ENCODE assay signal across 8 mouse cellular contexts in the genomic region with DNA sequence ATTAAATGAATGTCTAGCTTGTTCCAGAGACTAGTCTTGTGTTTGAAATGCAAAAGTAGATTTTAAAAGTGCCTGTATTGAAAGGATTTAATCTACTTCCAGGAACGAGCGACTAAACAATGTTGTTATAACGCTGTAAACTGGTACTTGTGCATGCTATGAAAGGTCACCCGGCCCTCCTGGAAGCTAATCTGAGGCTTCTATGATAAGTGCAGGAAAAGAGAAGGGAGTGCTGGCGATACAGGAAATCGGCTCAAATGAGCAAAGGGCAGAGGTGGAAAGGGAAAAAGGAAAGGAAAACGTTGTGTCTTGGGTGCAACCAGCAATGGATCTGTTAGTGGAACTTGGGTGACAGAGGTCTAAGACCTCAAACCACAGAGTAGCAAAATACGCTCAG. TPM values are rescaled to one million over a fixed set of nuclear protein-coding genes. Genes with fewer than 3 reads are reported as not detected.
DNase-seq lines count a peak whose midpoint lies in the region; ATAC-seq and TF ChIP-seq lines count a peak whose summit lies in the region.

No protein-coding gene starts in this region.

- no peak for TF ChIP-seq EP300 in liver, embryonic 14.5 days (IDR thresholded peaks at IDR 0.05; ENCODE audit: low read depth)

- peak overlapping the region; percentile 87 for H3K4me3 ChIP-seq in heart, embryonic 15.5 days
- peak overlapping the region; percentile 93; the same call in 1 of the 2 replicates for H3K4me3 ChIP-seq in hindbrain, embryonic 11.5 days (ENCODE audit: low read depth, low read length)
- H3K4me3 ChIP-seq in liver, embryonic 14.5 days (ENCODE audit: insufficient read depth in 1 of 2, low read depth in 2 of 2, low read length in 2 of 2) = peak overlapping the region; percentile 28 to 80; a peak in 3 of 4 replicates

- ATAC-seq in heart, embryonic 15.5 days (replicated peaks; ENCODE audit: insufficient number of reproducible peaks, insufficient read depth, low FRiP score, low read depth) = no peak
- peak; percentile 28 for ATAC-seq in hindbrain, embryonic 11.5 days (ENCODE audit: low FRiP score)
- ATAC-seq in liver, embryonic 14.5 days (ENCODE audit: insufficient read depth) = peak; percentile 17; the same call in 1 of the 2 replicates

- peak overlapping the region; percentile 5 for H3K9ac ChIP-seq in heart, embryonic 15.5 days
- no peak overlapping the region for H3K9ac ChIP-seq in hindbrain, embryonic 11.5 days (ENCODE audit: low read depth, low read length)
- H3K9ac ChIP-seq in liver, embryonic 14.5 days (replicated peaks) = peak overlapping the region; percentile 31; the same call in 1 of the 2 replicates

- no peaks in the 10 kb centered on the region for H3K9me3 ChIP-seq in heart, embryonic 15.5 days (replicated peaks)
- no peaks in the 10 kb centered on the region for H3K9me3 ChIP-seq in hindbrain, embryonic 11.5 days (ENCODE audit: control insufficient read depth, low read length)
- no peaks in the 10 kb centered on the region for H3K9me3 ChIP-seq in liver, embryonic 14.5 days (ENCODE audit: control insufficient read depth, low read length)

- peaks cover 2% of the 10 kb centered on the region; the same call in 1 of the 2 replicates for H3K36me3 ChIP-seq in heart, embryonic 15.5 days
- H3K36me3 ChIP-seq in hindbrain, embryonic 11.5 days (ENCODE audit: control insufficient read depth, insufficient read depth, low read length) = no peaks in the 10 kb centered on the region
- H3K36me3 ChIP-seq in liver, embryonic 14.5 days (replicated peaks; ENCODE audit: control insufficient read depth, insufficient read depth, low read depth) = no peaks in the 10 kb centered on the region

- no peak for DNase-seq in heart, postnatal 10 days
- DNase-seq in cerebellum, postnatal 25 days = peak; percentile 16 to 24
- no peak for DNase-seq in hindbrain, embryonic 11.5 days (ENCODE audit: low spot score)
- DNase-seq in liver, embryonic 14.5 days (ENCODE audit: low read depth in 3 of 3, low spot score in 3 of 3) = no peak
- no peak for DNase-seq in spleen, postnatal 4 days (ENCODE audit: low spot score in 2 of 2)
- DNase-seq in spleen, postnatal 36 days (ENCODE audit: low spot score in 2 of 2) = no peak
- DNase-seq in left cerebral cortex, postnatal 25 days (ENCODE audit: low spot score in 2 of 2) = no peak

- peak overlapping the region; percentile 97 for H3K27ac ChIP-seq in heart, embryonic 15.5 days
- peak overlapping the region; percentile 99; the same call in 1 of the 2 replicates for H3K27ac ChIP-seq in hindbrain, embryonic 11.5 days (ENCODE audit: low read depth, low read length)
- H3K27ac ChIP-seq in liver, embryonic 14.5 days = peak overlapping the region; percentile 36

- intact Hi-C loops in heart, postnatal 10 days (cut with DNase I) = loop anchor here (1.0 kb wide), 1 partner anchor 28 kb away; a partner anchor contains a TSS
- intact Hi-C loops in left cerebral cortex, postnatal 25 days (cut with DNase I) = loop anchor here (1.0 kb wide), 1 partner anchor 33 kb away; no protein-coding TSS in a partner anchor

- H3K4me2 ChIP-seq in heart, embryonic 15.5 days = peak overlapping the region; percentile 63
- no peak overlapping the region for H3K4me2 ChIP-seq in hindbrain, embryonic 11.5 days (replicated peaks; ENCODE audit: low read depth, low read length)
- peak overlapping the region; percentile 74 for H3K4me2 ChIP-seq in liver, embryonic 14.5 days (ENCODE audit: low read depth)

- WGBS in heart, embryonic 15.5 days = 13% methylated on average over 8 of the region's 8 CpGs
- 32% methylated on average over 8 of the region's 8 CpGs for WGBS in hindbrain, embryonic 11.5 days
- WGBS in liver, embryonic 14.5 days (ENCODE audit: insufficient replicate concordance) = 5% methylated on average over 8 of the region's 8 CpGs

- peaks cover 17% of the 10 kb centered on the region for H3K4me1 ChIP-seq in heart, embryonic 15.5 days (replicated peaks)
- H3K4me1 ChIP-seq in hindbrain, embryonic 11.5 days (replicated peaks; ENCODE audit: control insufficient read depth, insufficient read depth, low read length) = 0 out of 2 replicates have a peak, but pooled peaks cover 2% of the 10 kb centered on the region
- H3K4me1 ChIP-seq in liver, embryonic 14.5 days (replicated peaks; ENCODE audit: control insufficient read depth in 2 of 2, insufficient read depth in 2 of 2, low read length in 1 of 2) = peaks cover 19 to 25% of the 10 kb centered on the region in 2 experiments

- no peak for TF ChIP-seq CTCF in liver, embryonic 14.5 days (IDR thresholded peaks at IDR 0.05; ENCODE audit: low read depth)

- H3K27me3 ChIP-seq in heart, embryonic 15.5 days = no peaks in the 10 kb centered on the region
- H3K27me3 ChIP-seq in hindbrain, embryonic 11.5 days (ENCODE audit: control insufficient read depth, insufficient read depth, low read length) = no peaks in the 10 kb centered on the region
- no peaks in the 10 kb centered on the region for H3K27me3 ChIP-seq in liver, embryonic 14.5 days (ENCODE audit: control insufficient read depth, insufficient read depth, low read length)

RNA-seq across cellular contexts. Expression of a gene that starts 0.3 kb away (rescaled TPM):
- polyA plus RNA-seq in heart, embryonic 15.5 days (2015; fragmentation: Nextera tagmentation; extraction: Ambion mirVana) = 139 and 140 TPM in 2 replicates
- total RNA-seq in heart, postnatal 10 days (2021) = 10 to 100 TPM; 54.5 to 62.6 TPM
- 231 and 238 TPM in 2 replicates for polyA plus RNA-seq in hindbrain, embryonic 11.5 days (2014; fragmentation: Nextera tagmentation; extraction: Ambion mirVana)
- 33.8 and 39.3 TPM in 2 replicates for polyA plus RNA-seq in liver, embryonic 14.5 days (2012; rRNA removed)
- 84.0 and 87.1 TPM in 2 replicates for polyA plus RNA-seq in liver, embryonic 14.5 days (2014; fragmentation: Nextera tagmentation; extraction: Ambion mirVana)
- 10 to 100 TPM; 84.1 to 85.4 TPM for total RNA-seq in left cerebral cortex, postnatal 25 days (2021)

RNA-seq across cellular contexts. Expression of a gene that starts 28.2 kb away (rescaled TPM):
- 44.8 and 51.0 TPM in 2 replicates for polyA plus RNA-seq in heart, embryonic 15.5 days (2015; fragmentation: Nextera tagmentation; extraction: Ambion mirVana)
- total RNA-seq in heart, postnatal 10 days (2021) = 1 to 10 TPM; 7.2 to 9.5 TPM
- 43.7 and 53.2 TPM in 2 replicates for polyA plus RNA-seq in hindbrain, embryonic 11.5 days (2014; fragmentation: Nextera tagmentation; extraction: Ambion mirVana)
- polyA plus RNA-seq in liver, embryonic 14.5 days (2012; rRNA removed) = 28.8 and 41.1 TPM in 2 replicates
- 128 and 135 TPM in 2 replicates for polyA plus RNA-seq in liver, embryonic 14.5 days (2014; fragmentation: Nextera tagmentation; extraction: Ambion mirVana)
- 1 to 10 TPM; 1.1 to 1.9 TPM for total RNA-seq in left cerebral cortex, postnatal 25 days (2021)

RNA-seq across cellular contexts. Expression of a gene that starts 33.5 kb away (rescaled TPM):
- 45.1 and 48.8 TPM in 2 replicates for polyA plus RNA-seq in heart, embryonic 15.5 days (2015; fragmentation: Nextera tagmentation; extraction: Ambion mirVana)
- 10 to 100 TPM; 45.0 to 45.8 TPM for total RNA-seq in heart, postnatal 10 days (2021)
- 108 and 116 TPM in 2 replicates for polyA plus RNA-seq in hindbrain, embryonic 11.5 days (2014; fragmentation: Nextera tagmentation; extraction: Ambion mirVana)
- 9.3 and 13.8 TPM in 2 replicates for polyA plus RNA-seq in liver, embryonic 14.5 days (2012; rRNA removed)
- polyA plus RNA-seq in liver, embryonic 14.5 days (2014; fragmentation: Nextera tagmentation; extraction: Ambion mirVana) = 33.9 and 34.5 TPM in 2 replicates
- total RNA-seq in left cerebral cortex, postnatal 25 days (2021) = 100 to 1,000 TPM; 156 to 158 TPM

RNA-seq across cellular contexts. Expression of a gene that starts 43.4 kb away (rescaled TPM):
- 24.0 and 26.6 TPM in 2 replicates for polyA plus RNA-seq in heart, embryonic 15.5 days (2015; fragmentation: Nextera tagmentation; extraction: Ambion mirVana)
- 10 to 100 TPM; 34.4 to 38.4 TPM for total RNA-seq in heart, postnatal 10 days (2021)
- 34.6 and 35.0 TPM in 2 replicates for polyA plus RNA-seq in hindbrain, embryonic 11.5 days (2014; fragmentation: Nextera tagmentation; extraction: Ambion mirVana)
- polyA plus RNA-seq in liver, embryonic 14.5 days (2012; rRNA removed) = 6.2 and 9.7 TPM in 2 replicates
- 19.7 and 24.1 TPM in 2 replicates for polyA plus RNA-seq in liver, embryonic 14.5 days (2014; fragmentation: Nextera tagmentation; extraction: Ambion mirVana)
- total RNA-seq in left cerebral cortex, postnatal 25 days (2021) = 10 to 100 TPM; 33.0 to 35.7 TPM

Comparison
In these comparisons a context has a peak if more than half of its experiments do, and no peak if none do; other contexts are left out.
1. H3K27ac ChIP-seq: peak in every context shown above with its lines; median percentile 99 in hindbrain, embryonic 11.5 days; 97 in heart, embryonic 15.5 days; 36 in liver, embryonic 14.5 days.
2. DNase-seq: peak in cerebellum, postnatal 25 days (2 of 2); none in heart, postnatal 10 days (0 of 2), hindbrain, embryonic 11.5 days (single experiment), liver, embryonic 14.5 days (0 of 3), spleen, postnatal 4 days (0 of 2), spleen, postnatal 36 days (0 of 2) and left cerebral cortex, postnatal 25 days (0 of 2).
3. Peak in every context shown above with its lines, with median percentiles within 50 percentile points of each other: H3K4me3 ChIP-seq.